Mouse (Mus musculus) fibroblast of lung, adult 2 months (primary cell): ENCODE measurements around the gene Gstm2.
"Not testable (repeated sequence)": the region's sequence is repeated elsewhere in the genome, so short reads cannot be mapped to it uniquely, and the experiment has no call there.

Source experiments
- DNase-seq: peaks from one replicate; pipeline ENCODE4 v3.0.0-alpha.2; 2011; ENCODE audit warnings: low read depth

Gene Gstm2

DNA sequence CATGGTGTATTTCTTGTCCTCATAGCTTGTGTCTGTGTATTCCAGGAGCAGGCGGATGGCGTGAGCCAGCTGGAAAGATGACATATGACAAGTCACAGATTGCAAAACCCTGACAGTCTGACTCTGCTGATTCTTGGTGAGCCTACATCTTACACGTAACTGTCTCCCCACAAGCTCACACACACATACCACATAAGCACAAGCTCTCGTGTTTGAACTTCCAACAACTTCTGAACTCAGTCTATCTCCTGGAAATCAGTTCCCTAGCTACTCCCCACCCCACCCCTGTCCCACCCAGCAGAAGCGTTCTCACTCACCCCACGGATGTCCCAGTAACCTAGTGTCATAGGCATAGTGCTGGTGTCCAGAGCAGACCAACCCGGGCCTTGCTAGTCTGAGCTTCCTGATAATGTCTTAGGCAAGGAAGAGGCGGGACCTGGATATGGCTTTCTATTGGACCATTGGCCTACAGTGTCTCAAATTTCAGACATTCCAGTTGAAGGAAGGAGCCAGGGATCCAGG is at the start of gene Gstm2:
Gene Gstm2 (minus strand): TSS at position 413 of the 522 bp plus-strand sequence.
- peak; percentile 71 for DNase-seq

DNA sequence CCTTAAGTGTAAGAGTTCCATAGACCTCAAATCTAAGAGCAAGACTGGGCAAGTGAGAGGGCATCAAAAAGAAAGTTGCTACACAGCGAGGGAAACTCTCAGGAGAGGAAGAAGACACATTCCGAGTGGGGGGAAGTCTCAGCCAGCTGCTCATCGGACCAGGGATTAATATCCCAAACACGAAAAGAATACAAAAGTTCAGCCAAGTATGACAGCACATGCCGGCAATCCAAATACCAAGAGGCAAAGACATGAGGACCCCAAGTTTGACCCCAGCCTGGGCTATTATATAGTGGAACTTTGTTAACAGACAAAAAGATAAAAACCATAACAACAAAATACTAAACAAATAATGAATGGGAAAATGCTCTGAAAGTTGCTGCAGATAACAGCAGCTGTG is 46.9 kb upstream of the Gstm2 start:
- DNase-seq: no peak

DNA sequence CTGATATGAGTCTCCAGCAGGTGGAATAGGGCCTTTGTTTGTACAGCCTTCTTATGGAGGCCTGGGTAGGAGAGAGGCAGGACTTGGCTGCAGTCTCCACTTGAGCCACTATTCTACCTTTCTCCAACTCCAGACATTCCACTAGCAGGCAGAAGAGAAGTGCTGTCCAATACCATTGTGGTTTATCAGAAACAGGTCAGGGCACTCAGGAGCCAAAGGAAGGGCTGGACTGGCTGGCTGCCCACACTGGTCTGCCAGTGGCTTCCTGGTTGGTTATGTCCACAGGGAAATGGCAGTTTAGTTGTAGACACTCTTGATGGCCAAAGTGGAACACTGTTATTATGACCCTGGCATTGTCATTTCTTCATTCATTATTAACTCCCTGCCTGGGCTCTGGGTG is 45.9 kb upstream of the Gstm2 start:
- DNase-seq: no peak

DNA sequence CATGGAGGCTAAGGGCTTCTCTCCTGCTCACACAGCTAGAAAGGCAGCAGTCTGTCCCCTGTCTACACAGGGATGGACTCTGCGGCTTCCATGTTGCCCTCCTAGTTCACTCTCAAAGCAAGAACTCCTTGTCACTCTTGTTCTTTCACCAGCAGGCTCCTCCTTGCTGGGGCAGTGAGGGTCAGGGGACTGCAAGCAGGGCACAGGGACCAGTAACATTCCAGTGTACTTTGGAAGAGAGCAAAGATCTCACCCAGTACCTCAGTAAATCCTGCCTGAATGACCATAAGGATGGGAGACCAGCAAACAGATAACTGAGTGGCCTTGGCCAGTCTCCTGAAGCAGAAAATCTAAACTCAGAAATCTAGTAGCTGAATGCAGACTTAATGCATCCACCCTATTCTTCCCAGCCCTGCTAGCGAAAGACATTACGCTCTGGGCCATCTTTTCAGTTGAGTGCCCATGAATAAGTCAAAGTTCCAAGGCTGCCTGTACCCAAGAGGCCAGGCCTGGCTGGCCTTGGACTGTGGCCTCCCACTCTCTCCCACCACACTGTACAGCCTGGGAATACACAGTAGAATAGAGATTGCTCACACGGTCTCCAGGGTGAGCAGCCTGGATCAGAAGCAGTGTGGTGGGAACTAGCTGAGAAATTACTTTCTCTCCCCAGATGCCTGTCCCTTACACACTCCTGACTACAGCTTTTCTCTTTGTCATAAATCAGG is 42.5 kb upstream of the Gstm2 start:
- DNase-seq: no peak

GRCm38 (mm10) chr3:108026597-108026996 is 40.3 kb upstream of the Gstm2 start:
- no peak for DNase-seq

- DNase-seq: peak; percentile 32
Measured at GRCm38 (mm10) chr3:108026049-108026448, 39.8 kb upstream of the Gstm2 start.

DNA sequence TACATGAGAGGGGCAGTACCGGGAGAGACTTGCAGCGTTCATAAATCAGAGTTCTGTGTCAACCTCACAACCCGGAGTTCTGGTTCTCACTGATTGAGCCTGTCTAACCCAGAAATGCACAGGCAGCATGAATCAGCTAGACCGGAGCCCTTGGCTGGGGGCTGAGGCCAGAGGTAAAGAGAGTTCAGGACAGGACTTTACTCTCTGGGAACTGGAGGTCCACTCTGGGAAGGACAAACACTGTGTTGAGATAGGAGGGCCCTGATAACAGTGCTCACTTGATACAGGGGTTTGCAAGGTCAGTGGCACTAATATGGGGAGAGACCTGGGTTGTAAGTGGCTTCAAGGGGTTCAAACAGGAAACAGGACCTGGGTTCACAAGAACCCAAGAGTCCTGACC is 39.1 kb upstream of the Gstm2 start:
- DNase-seq: no peak

GRCm38 (mm10) chr3:108022650-108023049 is 36.4 kb upstream of the Gstm2 start:
- DNase-seq: peak; percentile 25

- not testable (repeated sequence) for DNase-seq
Measured at GRCm38 (mm10) chr3:108020351-108021022, 34.2 kb upstream of the Gstm2 start.

DNA sequence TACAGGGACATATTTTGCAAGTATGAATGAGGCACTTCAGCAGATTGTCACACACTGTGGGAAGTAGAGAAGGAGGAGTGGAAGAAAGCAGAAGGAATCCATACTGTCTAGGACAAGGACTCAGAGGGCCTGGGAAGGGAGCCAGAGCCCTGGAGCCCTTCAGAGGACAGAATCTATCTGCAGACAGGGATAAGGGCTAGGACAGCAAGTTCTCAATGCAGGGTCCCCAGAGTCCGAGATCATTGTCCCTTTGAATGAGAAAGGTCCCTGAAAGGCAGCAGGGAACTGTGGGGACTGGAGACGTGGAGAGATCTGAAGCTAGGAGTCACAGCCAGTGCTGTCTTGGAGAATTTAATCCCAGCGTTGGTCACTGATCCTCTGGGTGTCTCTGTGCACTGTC is 33.0 kb upstream of the Gstm2 start:
- DNase-seq: not testable (repeated sequence)

DNA sequence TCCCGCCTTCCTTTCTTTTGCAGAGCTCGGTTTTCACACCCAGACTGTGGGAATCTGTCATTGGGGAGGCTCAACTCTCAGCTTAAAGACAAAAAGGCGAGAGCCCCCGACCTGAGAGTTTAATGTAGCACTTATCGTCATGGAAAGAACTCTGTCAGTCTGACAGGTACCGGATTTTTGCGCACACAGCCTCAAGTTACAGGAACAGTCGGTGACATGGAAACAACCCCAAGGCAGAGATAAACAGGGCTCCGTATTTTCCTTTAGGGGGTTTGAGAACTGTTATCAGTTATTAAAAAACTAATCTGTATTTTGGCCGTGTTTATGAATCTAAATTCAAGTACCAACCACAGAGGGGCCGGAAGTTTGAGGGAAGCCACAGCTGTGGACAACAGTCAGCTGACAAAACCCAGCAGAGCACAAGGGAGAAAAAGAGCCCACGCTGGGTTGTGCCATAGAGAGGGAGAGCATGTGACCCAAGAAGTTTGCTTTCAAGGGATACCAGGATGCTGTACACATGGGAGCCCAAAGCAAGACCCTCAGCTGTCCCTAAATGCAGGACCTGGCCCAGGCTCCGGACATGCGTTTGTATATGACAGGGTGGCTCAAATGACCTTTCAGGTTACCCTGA is 32.1 kb upstream of the Gstm2 start:
- peak; percentile 29 for DNase-seq

GRCm38 (mm10) chr3:108017473-108018189 is 31.4 kb upstream of the Gstm2 start, which contains the start of gene Gstm1:
Gstm1 (minus strand) TSS chr3:108017973.
- peak; percentile 99 for DNase-seq

DNA sequence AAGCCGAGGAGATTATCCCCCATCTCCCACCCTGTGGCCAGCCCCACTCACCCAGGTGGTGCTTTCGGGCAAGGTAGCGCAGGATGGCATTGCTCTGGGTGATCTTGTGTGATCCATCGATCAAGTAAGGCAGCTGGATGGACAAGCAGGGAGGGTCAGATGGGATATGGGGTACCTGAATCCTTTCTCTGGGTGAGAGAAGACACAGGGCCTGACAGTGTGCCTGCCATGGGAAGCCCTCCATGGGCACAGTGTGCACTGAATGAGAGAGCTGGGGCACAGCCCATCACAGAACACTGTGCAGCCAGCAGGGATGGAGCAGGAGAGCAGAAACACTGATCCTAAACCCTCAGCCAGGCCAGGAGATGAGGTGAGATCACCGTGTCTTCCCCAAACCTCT is 30.2 kb upstream of the Gstm2 start:
- DNase-seq: not testable (repeated sequence)

DNA sequence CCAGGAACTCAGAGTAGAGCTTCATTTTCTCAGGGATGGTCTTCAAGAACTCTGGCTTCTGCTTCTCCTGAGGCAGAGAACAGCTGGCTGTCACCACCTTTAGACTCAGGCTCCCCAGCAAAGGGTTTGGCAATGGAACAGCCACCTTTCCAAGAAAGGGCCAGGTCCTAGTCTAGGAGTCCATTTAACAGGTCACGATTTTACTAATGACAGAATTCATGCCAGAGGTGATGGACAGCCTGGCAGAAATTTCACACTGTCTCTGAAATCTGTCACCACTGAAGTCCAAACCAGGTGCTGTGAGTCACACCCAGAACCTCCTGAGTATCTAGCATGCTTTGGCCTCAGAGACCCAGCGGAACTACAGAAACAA is 28.7 kb upstream of the Gstm2 start:
- no peak for DNase-seq

GRCm38 (mm10) chr3:108014098-108014973 is 28.1 kb upstream of the Gstm2 start:
- DNase-seq: peak; percentile 22

- peak; percentile 97 for DNase-seq
Measured at GRCm38 (mm10) chr3:108013331-108013871, 27.1 kb upstream of the Gstm2 start.

DNA sequence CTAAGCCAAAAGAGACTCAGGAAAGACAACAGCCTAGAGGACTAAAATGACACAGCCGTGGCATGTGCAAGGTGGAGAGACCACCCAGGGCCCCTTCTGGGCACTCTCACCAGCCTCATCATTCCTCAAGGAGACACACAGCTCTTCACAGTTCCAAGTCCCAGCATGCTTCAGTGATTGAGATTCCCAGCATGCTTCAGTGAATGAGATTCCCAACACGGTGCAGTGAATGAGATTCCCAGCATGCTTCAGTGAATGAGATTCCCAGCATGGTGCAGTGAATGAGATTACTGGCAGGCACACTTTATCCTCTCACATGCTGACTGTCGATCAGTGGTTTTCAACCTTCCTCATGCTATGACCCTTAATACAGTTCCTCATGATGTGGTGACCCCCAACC is 25.3 kb upstream of the Gstm2 start:
- no peak for DNase-seq

GRCm38 (mm10) chr3:108010286-108010685 is 24.0 kb upstream of the Gstm2 start:
- DNase-seq: peak; percentile 29

- DNase-seq: no peak
Measured at GRCm38 (mm10) chr3:108002021-108002420, 15.8 kb upstream of the Gstm2 start.

GRCm38 (mm10) chr3:107999491-107999890 is 13.2 kb upstream of the Gstm2 start:
- no peak for DNase-seq

DNA sequence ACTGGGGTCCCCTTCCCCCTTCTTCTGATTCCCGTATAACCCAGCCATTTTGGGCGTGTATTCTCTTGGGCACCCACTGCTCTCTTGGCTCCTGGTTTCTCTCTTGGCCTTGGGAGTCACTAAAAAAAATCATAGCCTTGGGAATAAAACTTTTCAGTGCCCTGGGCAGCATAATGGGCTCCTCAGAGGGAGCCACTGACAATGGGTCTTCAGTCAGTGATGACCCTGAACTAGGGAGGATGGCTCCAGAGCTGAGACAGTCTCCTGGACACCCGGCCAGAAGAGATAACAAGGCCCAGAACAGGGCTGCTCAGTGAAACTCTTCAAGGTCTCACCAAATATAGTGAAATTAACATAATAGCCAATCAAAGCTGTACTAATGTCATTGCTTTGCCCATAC is 12.3 kb upstream of the Gstm2 start:
- DNase-seq: no peak
